Mouse (Mus musculus) frontal cortex, postnatal 25 days (tissue): ENCODE measurements at regions not wholly inside any gene's neighbourhood (a gene's known extent, or its start where the extent isn't known, plus 50 kb on each side); places are given as distances from the start of the nearest gene placed in this dataset.
"Not testable (repeated sequence)": the region's sequence is repeated elsewhere in the genome, so short reads cannot be mapped to it uniquely, and the experiment has no call there.

Experiments used
- DNase-seq, 2 experiments: peaks; one replicate each; pipeline ENCODE4 v3.0.0; 2022; ENCODE audit warnings: low spot score in 2 of 2

GRCm38 (mm10) chr17:4546579-4546978 lies 447.6 kb upstream of the Arid1b start:
- no peak for DNase-seq

- DNase-seq, result not testable (repeated sequence)
These were observed 441.1 kb upstream of the Arid1b start for GRCm38 (mm10) chr17:4553026-4553425.

GRCm38 (mm10) chr17:4563641-4564040 lies 430.5 kb upstream of the Arid1b start:
- no peak for DNase-seq

- DNase-seq, result no peak
These were observed 417.2 kb upstream of the Arid1b start for GRCm38 (mm10) chr17:4576883-4577282.

- DNase-seq, result no peak
These were observed 412.3 kb upstream of the Arid1b start for GRCm38 (mm10) chr17:4581851-4582250.

GRCm38 (mm10) chr17:4610481-4610880 lies 383.7 kb upstream of the Arid1b start:
- DNase-seq, result no peak

- DNase-seq, result no peak
These were observed 383.1 kb upstream of the Arid1b start for GRCm38 (mm10) chr17:4610993-4611392.

GRCm38 (mm10) chr17:4611711-4612110 lies 382.4 kb upstream of the Arid1b start:
- DNase-seq, result no peak

- DNase-seq, result no peak
These were observed 382.0 kb upstream of the Arid1b start for GRCm38 (mm10) chr17:4612136-4612535.

- DNase-seq, result no peak
These were observed 381.4 kb upstream of the Arid1b start for GRCm38 (mm10) chr17:4612741-4613140.

- DNase-seq, result no peak
These were observed 373.8 kb upstream of the Arid1b start for GRCm38 (mm10) chr17:4620361-4620760.

GRCm38 (mm10) chr17:4626126-4626525 lies 368.0 kb upstream of the Arid1b start:
- DNase-seq, result not testable (repeated sequence)

- no peak for DNase-seq
These were observed 366.6 kb upstream of the Arid1b start for GRCm38 (mm10) chr17:4627542-4627941.

- no peak for DNase-seq
These were observed 363.0 kb upstream of the Arid1b start for GRCm38 (mm10) chr17:4631122-4631521.

GRCm38 (mm10) chr17:4632506-4632905 lies 361.6 kb upstream of the Arid1b start:
- no peak for DNase-seq

- DNase-seq, result no peak
These were observed 360.4 kb upstream of the Arid1b start for GRCm38 (mm10) chr17:4633771-4634170.

- no peak for DNase-seq
These were observed 357.3 kb upstream of the Arid1b start for GRCm38 (mm10) chr17:4636796-4637353.

GRCm38 (mm10) chr17:4639531-4639930 lies 354.6 kb upstream of the Arid1b start:
- no peak for DNase-seq

- DNase-seq, result no peak
These were observed 353.6 kb upstream of the Arid1b start for GRCm38 (mm10) chr17:4640555-4640954.

GRCm38 (mm10) chr17:4641166-4641565 lies 353.0 kb upstream of the Arid1b start:
- no peak for DNase-seq

- DNase-seq, result no peak
These were observed 352.1 kb upstream of the Arid1b start for GRCm38 (mm10) chr17:4642046-4642445.

GRCm38 (mm10) chr17:4643343-4643742 lies 350.8 kb upstream of the Arid1b start:
- DNase-seq, result no peak

- no peak for DNase-seq
These were observed 345.5 kb upstream of the Arid1b start for GRCm38 (mm10) chr17:4648603-4649002.

GRCm38 (mm10) chr17:4654221-4654620 lies 339.9 kb upstream of the Arid1b start:
- no peak for DNase-seq
